Mouse (Mus musculus) induced T-regulatory cell, adult 2 months (primary cell): Measurements from ENCODE around the gene Olfr827.
A peak's percentile ranks its signal among the peaks of the same experiment; 100 is the strongest.

Experiments
- DNase-seq: peaks from one replicate; pipeline ENCODE4 v3.0.0-alpha.2; 2012; ENCODE audit warnings: low read depth

Gene Olfr827

DNA sequence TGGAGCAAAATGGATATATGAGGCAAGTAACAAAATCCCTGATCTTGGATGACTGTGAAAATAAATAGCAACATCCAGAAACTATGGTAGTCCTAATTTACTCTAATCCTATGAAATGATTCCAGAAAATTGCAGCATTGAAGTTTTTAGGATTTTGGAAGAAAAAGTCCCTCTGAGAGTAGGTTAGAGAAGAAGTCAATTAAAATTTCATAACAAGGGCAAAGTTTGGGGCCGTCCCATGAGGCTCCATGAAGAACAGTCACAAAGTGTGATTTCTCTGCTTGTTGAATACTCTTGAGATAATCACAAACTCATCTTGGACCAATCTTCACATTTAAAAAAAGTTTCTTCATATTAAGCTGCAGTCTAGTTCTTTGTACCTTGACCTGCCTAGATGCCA lies at the start of gene Olfr827:
Olfr827 (minus strand) TSS at position 101 of the 400 bp plus-strand sequence.
- no peak for DNase-seq

GRCm38 (mm10) chr10:130263203-130263602 lies 49.0 kb upstream of the Olfr827 start:
- DNase-seq = no peak

- DNase-seq = no peak
Observed at GRCm38 (mm10) chr10:130259483-130259882, 45.3 kb upstream of the Olfr827 start.

GRCm38 (mm10) chr10:130244271-130244670 lies 30.1 kb upstream of the Olfr827 start:
- no peak for DNase-seq

DNA sequence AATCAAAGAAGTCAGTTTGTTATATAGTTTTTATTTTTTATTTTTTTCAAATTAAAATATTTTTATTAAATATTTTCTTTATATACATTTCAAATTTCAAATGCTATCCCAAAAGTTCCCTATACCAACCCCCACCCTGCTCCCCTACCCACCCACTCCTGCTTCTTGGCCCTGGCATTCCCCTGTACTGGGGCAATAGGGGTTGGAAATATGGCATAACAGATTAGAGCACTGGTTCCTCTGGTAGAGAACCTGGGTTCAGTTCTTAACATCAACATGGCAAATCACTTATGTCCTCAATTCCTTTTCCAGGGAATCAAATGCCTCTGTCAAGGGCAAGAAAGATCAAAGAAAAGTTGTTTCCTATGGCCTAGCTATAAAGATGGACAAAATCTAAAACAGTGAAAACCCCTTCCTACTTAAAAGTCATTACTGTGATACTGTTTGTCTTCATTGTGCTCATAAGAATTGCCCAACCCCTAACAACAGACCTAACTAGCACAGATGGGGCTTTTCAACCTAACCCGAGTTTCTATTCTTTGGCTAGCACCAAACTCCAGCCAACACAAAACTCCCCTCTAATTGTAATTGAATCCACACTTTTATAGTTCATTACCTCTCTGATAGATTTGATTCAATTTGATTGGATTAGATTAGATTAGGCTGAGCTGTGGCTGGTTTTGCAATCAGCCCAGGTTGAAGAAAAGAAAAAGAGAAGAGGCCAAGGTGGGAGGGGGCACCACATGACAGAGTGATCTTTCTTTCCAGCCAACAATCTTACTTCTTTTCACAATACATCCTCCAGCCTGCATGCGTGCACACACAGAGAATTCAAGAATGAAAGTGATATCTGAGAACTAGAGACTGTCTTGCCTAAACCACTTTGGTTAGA lies 24.4 kb upstream of the Olfr827 start:
- DNase-seq = no peak

DNA sequence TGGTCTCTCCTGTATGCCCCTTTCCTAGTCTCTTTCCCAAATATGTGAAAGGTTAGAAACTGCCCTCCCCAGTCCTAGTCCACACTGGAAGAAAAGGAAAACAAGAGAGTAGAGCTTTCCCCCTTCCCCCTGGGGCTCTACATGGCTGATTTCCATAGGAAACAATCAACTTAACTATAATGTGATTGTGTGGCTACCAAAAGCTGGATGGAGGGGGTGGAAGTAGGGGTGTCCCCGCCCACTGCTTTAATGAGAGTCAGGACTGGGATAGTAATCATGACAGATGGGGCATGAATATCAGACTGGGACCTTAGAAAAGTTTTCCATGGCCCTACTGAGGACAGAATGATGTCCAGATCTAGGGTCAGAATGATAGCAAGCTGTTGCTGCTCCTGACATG lies 20.4 kb upstream of the Olfr827 start:
- no peak for DNase-seq

DNA sequence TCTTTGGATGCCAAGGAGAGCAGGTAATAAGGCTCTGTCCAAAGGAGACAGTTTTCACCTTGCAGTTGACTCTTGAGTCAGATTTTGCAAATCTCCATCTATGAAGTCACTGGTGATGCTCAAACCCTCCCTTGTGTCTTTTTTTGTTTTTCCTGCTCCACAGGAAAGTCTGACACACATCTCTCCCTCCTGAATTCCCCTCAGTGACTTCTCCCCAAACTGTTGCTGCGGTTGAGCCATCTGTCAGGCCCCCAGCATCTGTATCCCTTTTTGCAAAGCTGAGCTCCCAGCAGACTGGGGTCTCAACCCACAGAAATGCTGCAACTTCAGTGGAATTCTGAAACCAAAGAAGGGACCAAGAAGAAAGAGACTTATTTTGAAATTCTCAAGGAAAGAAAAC lies 17.9 kb upstream of the Olfr827 start:
- DNase-seq = no peak

GRCm38 (mm10) chr10:130229584-130229983 lies 15.4 kb upstream of the Olfr827 start:
- DNase-seq = peak; percentile 7

DNA sequence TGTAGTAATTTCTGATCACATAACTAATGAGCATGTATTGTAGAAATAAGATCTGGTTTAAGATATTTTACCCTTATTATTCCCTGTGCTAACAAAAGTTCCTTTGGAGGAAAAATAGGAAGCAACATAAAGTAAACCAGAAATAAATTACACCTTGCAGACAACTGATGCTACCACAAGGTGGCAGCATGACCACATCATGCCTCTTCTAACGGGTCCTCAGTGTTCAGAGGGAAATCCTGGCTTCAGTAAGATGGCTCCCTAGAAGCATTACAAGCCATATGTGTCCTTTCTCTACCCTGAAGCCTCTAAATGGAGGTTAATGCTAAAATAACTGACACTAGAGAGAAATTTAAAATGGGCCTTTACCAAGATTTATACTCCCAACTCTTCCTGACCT lies 14.0 kb upstream of the Olfr827 start:
- peak; percentile 72 for DNase-seq

DNA sequence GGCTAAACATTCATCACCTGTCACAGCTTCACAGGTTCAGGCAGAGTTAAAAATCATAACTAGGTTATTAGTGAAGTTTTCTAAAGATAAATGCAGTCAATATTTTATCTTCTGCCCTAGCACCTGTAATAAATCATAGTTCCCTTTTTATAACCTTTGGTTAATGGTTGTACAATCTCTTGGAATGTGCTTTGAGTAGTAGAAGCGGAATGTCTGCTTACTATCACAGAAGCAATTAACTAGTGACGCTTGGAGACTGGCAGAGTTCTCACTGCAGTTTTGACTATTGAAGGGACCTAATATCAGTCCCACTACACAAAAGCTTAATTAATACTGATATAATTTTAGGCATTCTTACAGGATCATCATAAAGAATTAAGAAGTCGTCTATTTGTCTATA lies 10.8 kb upstream of the Olfr827 start:
- DNase-seq = no peak

DNA sequence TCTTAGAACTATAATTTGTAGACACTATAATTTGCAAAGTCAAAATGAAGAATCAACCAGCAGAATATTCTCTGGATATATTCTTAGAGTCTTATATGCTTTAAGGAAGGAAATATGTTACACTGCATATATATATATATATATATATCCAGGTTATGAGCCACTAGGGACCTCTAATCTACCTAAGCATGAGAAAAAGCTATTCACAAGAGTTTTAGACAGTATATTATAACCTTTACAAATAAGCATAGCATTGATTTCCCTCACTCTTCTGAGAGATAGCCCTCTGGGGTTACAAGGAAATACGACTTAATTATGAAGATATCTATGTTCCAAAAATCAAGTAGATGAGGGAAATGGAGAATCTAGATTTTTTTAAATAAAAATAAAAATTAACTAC lies 30.1 kb downstream of the Olfr827 start, which contains the start of gene Olfr826:
Olfr826 (minus strand) TSS at position 101 of the 400 bp plus-strand sequence.
- no peak for DNase-seq

GRCm38 (mm10) chr10:130166666-130167065 lies 47.5 kb downstream of the Olfr827 start, which contains the start of gene Olfr825:
Gene Olfr825 (minus strand): TSS chr10:130166766.
- no peak for DNase-seq

DNA sequence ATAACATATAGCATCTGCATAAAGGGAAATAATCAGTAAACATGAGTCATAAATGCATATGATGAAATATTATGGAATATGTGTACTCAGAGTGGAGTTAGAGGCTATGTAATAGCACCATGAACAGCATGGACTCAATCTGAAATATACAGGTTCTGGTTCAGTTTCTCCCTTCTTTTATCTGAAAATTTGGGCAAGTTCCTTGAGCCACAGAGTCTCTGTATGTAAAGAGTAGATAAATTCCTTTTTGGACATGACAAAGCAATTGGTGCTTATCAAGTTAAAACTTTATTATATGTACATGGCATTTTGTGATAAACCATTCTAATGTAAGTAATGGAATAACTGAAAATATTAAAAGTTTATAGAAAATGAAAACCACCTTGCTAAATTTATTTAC lies 49.0 kb downstream of the Olfr827 start:
- DNase-seq = no peak
